Mouse (Mus musculus): ENCODE measurements around the gene Olfr110. TPM values are rescaled to one million over a fixed set of nuclear protein-coding genes. Genes with fewer than 3 reads are reported as not detected.
A peak's percentile ranks its signal among the peaks of the same experiment; 100 is the strongest.

Gene Olfr110
- total RNA-seq (2012; rRNA removed) (not detected in 2 replicates), polyA plus RNA-seq (2012; ENCODE audit: insufficient read depth in 1 of 2, insufficient read length in 2 of 2, low read depth in 1 of 2, low replicate concordance in 2 of 2, missing spikeins in 1 of 2) (not detected)

DNA sequence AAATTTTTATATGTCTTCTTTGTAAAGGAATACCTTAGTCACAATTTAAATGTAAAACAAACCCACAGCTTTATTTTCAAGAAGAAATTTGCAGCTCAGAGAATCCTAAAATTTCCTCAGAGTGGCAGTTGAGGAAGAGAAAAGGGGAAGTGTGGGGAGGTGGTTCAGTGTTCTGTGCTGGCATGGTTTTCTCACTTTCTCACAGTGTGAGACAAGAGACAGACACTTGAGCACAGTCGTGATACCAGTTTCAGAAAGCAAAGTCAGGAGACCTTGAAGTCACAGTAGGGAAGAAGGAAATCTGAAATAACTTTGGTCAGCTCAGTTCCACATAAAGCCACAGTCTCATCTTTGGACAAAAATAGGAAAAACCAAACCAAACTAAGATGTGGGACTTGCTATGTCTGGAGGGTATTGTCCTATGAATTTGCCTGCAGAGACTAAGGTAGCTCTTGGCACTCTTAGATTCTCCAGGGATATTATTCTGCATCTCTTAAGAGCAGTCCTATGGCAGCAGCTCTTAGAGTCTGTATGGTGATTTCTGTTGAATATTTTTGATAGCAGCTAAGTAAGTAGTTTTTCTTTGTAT, at the start of gene Olfr110:
Gene Olfr110, plus strand, starts transcription at position 539 of the 589 bp plus-strand sequence.
- Histone ChIP-seq H3K4me3 (ENCODE audit: control insufficient read depth in 1 of 2, insufficient read depth in 1 of 2, low read depth in 2 of 2, low read length in 2 of 2) (no peak within 1 kb of the TSS), H3K79me2 (ENCODE audit: control insufficient read depth, insufficient read depth, low read length, poor library complexity) (no peaks in the 10 kb centered on the region), H3K36me3 (ENCODE audit: control insufficient read depth in 1 of 2, insufficient read depth in 2 of 2, low read length in 2 of 2) (no peaks in the 10 kb centered on the region), H3K9me3 (replicated peaks; ENCODE audit: insufficient read depth, low read length) (no peaks in the 10 kb centered on the region), H3K9ac (ENCODE audit: control insufficient read depth, low read depth, low read length, poor library complexity, severe bottlenecking) (no peak within 1 kb of the TSS), H3K27me3 (ENCODE audit: control insufficient read depth in 1 of 2, insufficient read depth in 2 of 2, low read length in 2 of 2) (no peaks in the 10 kb centered on the region), H3K27ac (ENCODE audit: control insufficient read depth, low read depth, low read length) (no peak within 1 kb of the TSS), H3K4me1 (ENCODE audit: control insufficient read depth in 1 of 2, insufficient read depth in 2 of 2, low read length in 2 of 2) (no peaks in the 10 kb centered on the region)
- DNase-seq (ENCODE audit: low read depth, low spot score), result peak; percentile 5
- TF ChIP-seq MYB (IDR thresholded peaks at IDR 0.05; ENCODE audit: low read depth, low read length), result no peak
- no peak for TF ChIP-seq SMC3 (IDR thresholded peaks at IDR 0.05; ENCODE audit: low read depth, low read length)
- no peak for TF ChIP-seq USF1 (IDR thresholded peaks at IDR 0.05; ENCODE audit: low read depth, low read length)
- no peak for TF ChIP-seq GABPA (IDR thresholded peaks at IDR 0.05; ENCODE audit: low read depth, low read length)
- TF ChIP-seq GATA1 (IDR thresholded peaks at IDR 0.05; ENCODE audit: low read depth, low read length), result no peak
- TF ChIP-seq POLR2AphosphoS5 (IDR thresholded peaks at IDR 0.05; ENCODE audit: borderline replicate concordance, low read depth, low read length), result no peak
- TF ChIP-seq BHLHE40 (IDR thresholded peaks at IDR 0.05; ENCODE audit: borderline replicate concordance, low read depth, low read length), result no peak
- no peak for TF ChIP-seq MAZ (IDR thresholded peaks at IDR 0.05; ENCODE audit: low read depth, low read length)
- no peak for TF ChIP-seq MYC (IDR thresholded peaks at IDR 0.05; ENCODE audit: low read depth, low read length)
- TF ChIP-seq TBP (IDR thresholded peaks at IDR 0.05; ENCODE audit: low read depth, low read length), result no peak
- no peak for TF ChIP-seq MEF2A (IDR thresholded peaks at IDR 0.05; ENCODE audit: extremely low read depth, insufficient replicate concordance, low read depth, low read length, poor library complexity, severe bottlenecking)
- TF ChIP-seq TAL1 (IDR thresholded peaks at IDR 0.05; ENCODE audit: low read length), result no peak
- TF ChIP-seq HCFC1 (IDR thresholded peaks at IDR 0.05; ENCODE audit: low read depth, low read length), result no peak
- no peak for TF ChIP-seq NRF1 (IDR thresholded peaks at IDR 0.05; ENCODE audit: insufficient read depth, low read depth, low read length, poor library complexity, severe bottlenecking)
- TF ChIP-seq MAFK (IDR thresholded peaks at IDR 0.05; ENCODE audit: borderline replicate concordance, low read depth, low read length), result no peak
- no peak for TF ChIP-seq MXI1 (IDR thresholded peaks at IDR 0.05; ENCODE audit: low read depth, low read length)
- TF ChIP-seq SIN3A (IDR thresholded peaks at IDR 0.05; ENCODE audit: low read length), result no peak
- no peak for TF ChIP-seq POLR2A (IDR thresholded peaks at IDR 0.05; ENCODE audit: control insufficient read depth in 1 of 2, insufficient read depth in 1 of 2, low read depth in 1 of 2, low read length in 2 of 2, poor library complexity in 1 of 2)
- no peak for TF ChIP-seq CTCF (IDR thresholded peaks at IDR 0.05 in 2 of 3, conservative IDR thresholded peaks at IDR 0.05 in 1 of 3; ENCODE audit: control insufficient read depth in 1 of 3, insufficient read depth in 1 of 3, low read depth in 2 of 3, low read length in 3 of 3, poor library complexity in 1 of 3, severe bottlenecking in 1 of 3)

DNA sequence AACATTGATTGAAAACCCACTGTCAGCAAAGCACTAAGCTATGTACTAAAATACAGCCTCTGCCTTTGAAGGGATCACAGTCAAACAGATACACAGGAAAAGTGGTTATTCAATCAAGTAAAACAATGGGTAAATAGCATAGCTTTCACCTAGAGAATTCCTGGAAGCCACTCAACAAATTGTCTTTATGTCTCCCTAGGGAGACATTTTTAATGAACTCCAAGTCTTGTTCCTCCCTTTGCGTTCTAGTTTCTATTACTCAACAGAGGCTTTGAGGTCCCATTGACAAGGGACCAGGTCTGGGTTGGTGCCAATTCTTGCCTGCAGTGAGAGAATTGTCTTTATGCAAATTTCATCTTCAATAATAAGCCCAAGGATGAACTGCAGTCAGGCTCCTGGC, 47.1 kb upstream of the Olfr110 start, which contains the start of gene Olfr108:
Gene Olfr108, plus strand, starts transcription at position 301 of the 400 bp plus-strand sequence.
- no peak for DNase-seq (ENCODE audit: low read depth, low spot score)
- no peak for TF ChIP-seq BHLHE40 (IDR thresholded peaks at IDR 0.05; ENCODE audit: borderline replicate concordance, low read depth, low read length)
- TF ChIP-seq TCF12 (IDR thresholded peaks at IDR 0.05; ENCODE audit: low read depth, low read length), result no peak
- Histone ChIP-seq H3K27ac (ENCODE audit: control insufficient read depth, low read depth, low read length) (no peak within 1 kb of the TSS), H3K4me3 (ENCODE audit: control insufficient read depth in 1 of 2, insufficient read depth in 1 of 2, low read depth in 2 of 2, low read length in 2 of 2) (no peak within 1 kb of the TSS), H3K9ac (ENCODE audit: control insufficient read depth, low read depth, low read length, poor library complexity, severe bottlenecking) (no peak within 1 kb of the TSS), H3K27me3 (ENCODE audit: control insufficient read depth in 1 of 2, insufficient read depth in 2 of 2, low read length in 2 of 2) (no peaks in the 10 kb centered on the region), H3K4me1 (ENCODE audit: control insufficient read depth in 1 of 2, insufficient read depth in 2 of 2, low read length in 2 of 2) (no peaks in the 10 kb centered on the region), H3K79me2 (ENCODE audit: control insufficient read depth, insufficient read depth, low read length, poor library complexity) (no peaks in the 10 kb centered on the region), H3K36me3 (ENCODE audit: control insufficient read depth in 1 of 2, insufficient read depth in 2 of 2, low read length in 2 of 2) (no peaks in the 10 kb centered on the region), H3K9me3 (replicated peaks; ENCODE audit: insufficient read depth, low read length) (no peaks in the 10 kb centered on the region)

All from MEL (cell line).